Mouse (Mus musculus): ENCODE measurements around the gene Itpa. TPM values are rescaled to one million over a fixed set of nuclear protein-coding genes. Genes with fewer than 3 reads are reported as not detected.
"Not testable (repeated sequence)": the region's sequence is repeated elsewhere in the genome, so short reads cannot be mapped to it uniquely, and the experiment has no call there.

Itpa gene
- 10 to 100 TPM; 42.2 to 48.9 TPM for total RNA-seq (2021)

GRCm38 (mm10) chr2:130667559-130667958, at the start of gene Itpa:
Gene Itpa, plus strand, starts transcription at chr2:130667610.
- intact Hi-C loops (cut with DNase I): loop anchor here (10.0 kb wide), 1 partner anchor 103 kb away; the partner anchor contains the start of gene Mrps26
- DNase-seq (ENCODE audit: extremely low spot score in 1 of 2, low spot score in 2 of 2): peak; percentile 83 to 91

- intact Hi-C loops (cut with DNase I): no loop called here
- no peak for DNase-seq (ENCODE audit: extremely low spot score in 1 of 2, low spot score in 2 of 2)
These were observed 48.4 kb upstream of the Itpa start for GRCm38 (mm10) chr2:130618972-130619371.

- intact Hi-C loops (cut with DNase I): no loop called here
- DNase-seq (ENCODE audit: extremely low spot score in 1 of 2, low spot score in 2 of 2): no peak
These were observed 39.0 kb upstream of the Itpa start for GRCm38 (mm10) chr2:130628424-130628823.

GRCm38 (mm10) chr2:130629080-130629838, 38.2 kb upstream of the Itpa start:
- no peak for DNase-seq (ENCODE audit: extremely low spot score in 1 of 2, low spot score in 2 of 2)
- intact Hi-C loops (cut with DNase I): no loop called here

- DNase-seq (ENCODE audit: extremely low spot score in 1 of 2, low spot score in 2 of 2): peak; percentile 91 to 92
- intact Hi-C loops (cut with DNase I): no loop called here
These were observed 37.6 kb upstream of the Itpa start, which contains the start of the genes Fastkd5 and Ubox5 for GRCm38 (mm10) chr2:130629839-130630203. Gene Fastkd5, minus strand, starts transcription at chr2:130630027. Gene Ubox5, minus strand, starts transcription at chr2:130630038.

- DNase-seq (ENCODE audit: extremely low spot score in 1 of 2, low spot score in 2 of 2): no peak
- intact Hi-C loops (cut with DNase I): no loop called here
These were observed 35.0 kb upstream of the Itpa start for GRCm38 (mm10) chr2:130632416-130632815.

- DNase-seq (ENCODE audit: extremely low spot score in 1 of 2, low spot score in 2 of 2): no peak
- intact Hi-C loops (cut with DNase I): no loop called here
These were observed 34.3 kb upstream of the Itpa start for GRCm38 (mm10) chr2:130632887-130633675.

- peak in 1 of 2 experiments; percentile 36 for DNase-seq (ENCODE audit: extremely low spot score in 1 of 2, low spot score in 2 of 2)
- intact Hi-C loops (cut with DNase I): no loop called here
These were observed 33.2 kb upstream of the Itpa start for GRCm38 (mm10) chr2:130634006-130634738.

- DNase-seq (ENCODE audit: extremely low spot score in 1 of 2, low spot score in 2 of 2): peak in 1 of 2 experiments; percentile 39
These were observed 32.5 kb upstream of the Itpa start for GRCm38 (mm10) chr2:130634739-130635411.

GRCm38 (mm10) chr2:130635847-130636246, 31.6 kb upstream of the Itpa start:
- intact Hi-C loops (cut with DNase I): no loop called here
- peak in 1 of 2 experiments; percentile 41 for DNase-seq (ENCODE audit: extremely low spot score in 1 of 2, low spot score in 2 of 2)

More at GRCm38 (mm10) chr2:130634739-130635411, 32.5 kb upstream of the Itpa start:
- intact Hi-C loops (cut with DNase I): no loop called here

- intact Hi-C loops (cut with DNase I): no loop called here
These were observed 29.3 kb upstream of the Itpa start for GRCm38 (mm10) chr2:130638101-130638611.

GRCm38 (mm10) chr2:130639276-130639675, 28.1 kb upstream of the Itpa start:
- intact Hi-C loops (cut with DNase I): no loop called here
- no peak for DNase-seq (ENCODE audit: extremely low spot score in 1 of 2, low spot score in 2 of 2)

More at GRCm38 (mm10) chr2:130638101-130638611, 29.3 kb upstream of the Itpa start:
- no peak for DNase-seq (ENCODE audit: extremely low spot score in 1 of 2, low spot score in 2 of 2)

GRCm38 (mm10) chr2:130641351-130642025, 25.9 kb upstream of the Itpa start:
- intact Hi-C loops (cut with DNase I): no loop called here
- DNase-seq (ENCODE audit: extremely low spot score in 1 of 2, low spot score in 2 of 2): no peak

GRCm38 (mm10) chr2:130642197-130642660, 25.2 kb upstream of the Itpa start:
- DNase-seq (ENCODE audit: extremely low spot score in 1 of 2, low spot score in 2 of 2): no peak
- intact Hi-C loops (cut with DNase I): no loop called here

GRCm38 (mm10) chr2:130642684-130643369, 24.6 kb upstream of the Itpa start, which contains the start of gene Lzts3:
Gene Lzts3, minus strand, starts transcription at chr2:130642803.
- peak; percentile 83 to 97 for DNase-seq (ENCODE audit: extremely low spot score in 1 of 2, low spot score in 2 of 2)
- intact Hi-C loops (cut with DNase I): no loop called here

GRCm38 (mm10) chr2:130645198-130645597, 22.2 kb upstream of the Itpa start:
- intact Hi-C loops (cut with DNase I): no loop called here

GRCm38 (mm10) chr2:130649028-130649427, 18.4 kb upstream of the Itpa start:
- intact Hi-C loops (cut with DNase I); DNase-seq (ENCODE audit: extremely low spot score in 1 of 2, low spot score in 2 of 2): not testable (repeated sequence)

More at GRCm38 (mm10) chr2:130645198-130645597, 22.2 kb upstream of the Itpa start:
- DNase-seq (ENCODE audit: extremely low spot score in 1 of 2, low spot score in 2 of 2): no peak
